Mouse (Mus musculus): ENCODE results near the gene Large2. TPM values are rescaled to one million over a fixed set of nuclear protein-coding genes. Genes with fewer than 3 reads are reported as not detected.

Gene Large2
- polyA plus RNA-seq, 1 experiment = 1.9 TPM

DNA sequence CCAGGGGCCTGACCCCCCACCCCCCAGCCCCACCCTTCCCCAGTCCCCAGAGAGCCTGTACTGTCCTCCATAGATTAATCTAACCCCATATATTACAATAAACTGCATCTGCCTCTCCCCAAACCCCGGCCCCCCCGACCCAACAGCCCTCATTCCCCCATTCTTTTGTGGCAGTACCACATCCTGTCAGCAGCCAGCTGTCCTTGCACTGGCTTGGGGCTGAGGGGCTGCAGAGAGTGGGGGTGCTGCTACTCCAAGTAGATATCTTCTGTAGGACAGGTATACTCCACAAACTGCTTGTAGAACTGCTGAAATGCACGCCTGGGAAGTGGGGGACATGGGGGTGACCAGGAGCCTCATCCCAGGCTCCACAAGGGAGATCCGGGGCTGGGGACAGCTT lies 9.4 kb upstream of the Large2 start:
- Histone ChIP-seq H3K4me3 (ENCODE audit: insufficient read depth, low read depth, low read length) (no peak overlapping the region), H3K27ac (replicated peaks; ENCODE audit: low read depth, low read length) (no peak overlapping the region), H3K4me1 (ENCODE audit: control insufficient read depth, insufficient read depth, insufficient read length, low read length) (no peaks in the 10 kb centered on the region; the same call in 1 of the 2 replicates)

GRCm38 (mm10) chr2:92382759-92383158 lies 8.1 kb upstream of the Large2 start:
- Histone ChIP-seq H3K27ac (replicated peaks; ENCODE audit: low read depth, low read length) (no peak overlapping the region), H3K4me1 (ENCODE audit: control insufficient read depth, insufficient read depth, insufficient read length, low read length) (no peaks in the 10 kb centered on the region), H3K4me3 (ENCODE audit: insufficient read depth, low read depth, low read length) (no peak overlapping the region)

- Histone ChIP-seq H3K4me3 (ENCODE audit: insufficient read depth, low read depth, low read length) (no peak within 1 kb of the TSS), H3K27ac (replicated peaks; ENCODE audit: low read depth, low read length) (no peak within 1 kb of the TSS), H3K4me1 (ENCODE audit: control insufficient read depth, insufficient read depth, insufficient read length, low read length) (no peaks in the 10 kb centered on the region)
Observed at GRCm38 (mm10) chr2:92381901-92382588, 7.4 kb upstream of the Large2 start, which contains the start of gene 1700029I15Rik. Gene 1700029I15Rik (plus strand): TSS chr2:92382538.

GRCm38 (mm10) chr2:92381161-92381560 lies 6.5 kb upstream of the Large2 start:
- H3K4me1 ChIP-seq (ENCODE audit: control insufficient read depth, insufficient read depth, insufficient read length, low read length) = no peaks in the 10 kb centered on the region
- no peak overlapping the region for H3K27ac ChIP-seq (replicated peaks; ENCODE audit: low read depth, low read length)
- no peak overlapping the region for H3K4me3 ChIP-seq (ENCODE audit: insufficient read depth, low read depth, low read length)

DNA sequence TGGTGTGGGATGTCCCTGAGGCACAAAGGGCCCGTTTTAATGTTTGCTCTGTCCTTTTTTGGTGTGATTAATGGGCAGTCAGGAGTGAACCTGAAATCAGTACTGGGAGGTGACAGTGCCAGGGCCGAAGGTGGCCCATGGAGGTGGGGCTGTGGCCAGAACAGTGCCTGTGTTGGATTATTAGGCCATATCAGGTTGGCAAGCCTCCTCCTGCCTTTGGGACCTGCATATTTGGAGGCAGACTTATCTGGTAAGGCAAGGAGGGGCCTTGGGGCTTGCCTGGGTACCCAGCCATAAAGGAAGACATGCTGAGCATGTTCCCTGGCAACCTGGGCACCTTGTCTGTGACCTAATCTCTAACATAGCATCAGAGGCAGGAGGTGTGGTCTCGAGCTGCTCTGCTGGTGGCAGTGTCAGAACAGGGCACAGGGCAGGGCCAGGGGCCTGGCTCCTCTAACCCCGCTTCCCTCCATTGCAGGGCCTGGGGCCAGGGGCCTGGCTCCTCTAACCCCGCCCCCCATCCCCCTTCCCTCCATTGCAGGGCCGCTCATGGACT lies 5.9 kb upstream of the Large2 start:
- no peaks in the 10 kb centered on the region for H3K4me1 ChIP-seq (ENCODE audit: control insufficient read depth, insufficient read depth, insufficient read length, low read length)
- H3K27ac ChIP-seq (replicated peaks; ENCODE audit: low read depth, low read length) = no peak overlapping the region
- no peak overlapping the region for H3K4me3 ChIP-seq (ENCODE audit: insufficient read depth, low read depth, low read length)

DNA sequence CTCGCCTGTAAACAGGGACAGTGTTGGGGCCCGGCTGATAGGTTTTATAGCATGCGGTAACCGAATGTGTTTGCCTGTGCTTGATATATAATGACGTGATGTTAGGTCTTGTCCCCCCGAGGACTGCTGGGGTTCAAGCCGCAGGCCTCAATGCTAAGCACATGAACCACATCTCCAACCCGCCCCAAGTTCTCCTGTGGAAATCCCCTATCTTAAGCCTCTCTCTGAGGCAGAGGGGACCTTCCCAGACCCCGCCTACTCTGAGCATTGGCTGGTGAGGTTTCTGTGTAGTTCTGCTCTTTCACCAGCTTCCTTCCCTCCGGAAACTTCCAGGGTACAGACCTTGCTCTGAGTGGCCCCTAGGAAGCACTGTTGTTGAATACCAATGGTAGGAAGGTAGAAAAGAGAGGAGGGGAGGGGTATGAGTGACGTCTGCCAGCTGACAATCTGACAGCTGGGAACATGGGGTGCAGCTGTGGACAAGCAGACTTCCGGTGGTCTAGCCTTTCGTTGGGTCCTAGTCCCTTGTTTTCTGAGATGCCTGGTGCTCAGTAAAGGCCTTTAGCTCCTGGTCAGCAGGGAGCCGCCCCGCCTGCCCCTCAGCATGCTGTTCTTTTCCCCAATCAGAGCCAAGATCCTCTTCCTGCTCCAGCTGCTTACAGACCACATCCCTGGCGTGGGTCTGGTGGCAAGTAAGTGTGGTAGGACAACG lies 5.3 kb upstream of the Large2 start:
- Histone ChIP-seq H3K4me1 (ENCODE audit: control insufficient read depth, insufficient read depth, insufficient read length, low read length) (no peaks in the 10 kb centered on the region), H3K4me3 (ENCODE audit: insufficient read depth, low read depth, low read length) (no peak overlapping the region), H3K27ac (replicated peaks; ENCODE audit: low read depth, low read length) (no peak overlapping the region)

DNA sequence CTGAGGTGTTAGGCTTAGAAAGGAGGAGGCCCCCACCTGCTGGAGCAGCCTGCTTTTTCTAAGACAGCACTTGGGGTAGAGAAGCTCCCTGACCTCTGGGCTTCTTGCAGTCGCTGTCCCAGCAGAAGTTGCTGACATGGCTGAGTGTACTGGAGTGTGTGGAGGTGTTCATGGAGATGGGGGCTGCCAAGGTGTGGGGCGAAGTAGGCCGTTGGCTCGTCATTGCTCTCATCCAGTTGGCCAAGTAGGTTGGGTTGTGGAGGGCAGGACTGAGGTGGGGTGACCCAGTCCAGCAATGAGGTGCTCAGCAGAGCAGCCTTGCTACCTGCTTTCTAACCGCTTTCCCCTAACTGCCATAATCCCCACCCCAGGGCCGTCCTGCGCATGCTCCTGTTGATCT lies 2.7 kb upstream of the Large2 start:
- Histone ChIP-seq H3K27ac (replicated peaks; ENCODE audit: low read depth, low read length) (no peak overlapping the region), H3K4me1 (ENCODE audit: control insufficient read depth, insufficient read depth, insufficient read length, low read length) (peaks cover 11% of the 10 kb centered on the region), H3K4me3 (ENCODE audit: insufficient read depth, low read depth, low read length) (no peak overlapping the region)

DNA sequence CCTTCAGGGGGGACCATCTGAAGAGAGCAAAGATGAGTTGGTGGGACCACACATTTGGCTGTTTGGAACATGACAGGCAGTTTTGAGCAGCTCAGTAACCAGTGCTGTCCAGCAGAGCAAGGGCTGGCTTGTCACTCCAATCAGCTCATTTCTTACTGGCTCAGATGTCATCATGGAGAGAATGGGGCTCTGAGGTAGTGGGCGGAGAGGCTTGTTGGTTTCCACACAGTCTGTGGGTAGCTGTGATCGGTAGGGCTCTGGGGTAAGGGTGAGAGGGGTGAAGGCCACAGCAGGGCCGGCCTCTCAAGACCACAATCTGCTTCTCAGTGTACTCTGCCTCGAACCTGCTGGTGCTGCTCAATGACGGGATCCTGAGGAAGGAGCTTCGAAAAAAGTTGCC lies 1.6 kb upstream of the Large2 start:
- Histone ChIP-seq H3K27ac (replicated peaks; ENCODE audit: low read depth, low read length) (peak overlapping the region; percentile 78), H3K4me1 (ENCODE audit: control insufficient read depth, insufficient read depth, insufficient read length, low read length) (peaks cover 13% of the 10 kb centered on the region), H3K4me3 (ENCODE audit: insufficient read depth, low read depth, low read length) (peak overlapping the region; percentile 78)

DNA sequence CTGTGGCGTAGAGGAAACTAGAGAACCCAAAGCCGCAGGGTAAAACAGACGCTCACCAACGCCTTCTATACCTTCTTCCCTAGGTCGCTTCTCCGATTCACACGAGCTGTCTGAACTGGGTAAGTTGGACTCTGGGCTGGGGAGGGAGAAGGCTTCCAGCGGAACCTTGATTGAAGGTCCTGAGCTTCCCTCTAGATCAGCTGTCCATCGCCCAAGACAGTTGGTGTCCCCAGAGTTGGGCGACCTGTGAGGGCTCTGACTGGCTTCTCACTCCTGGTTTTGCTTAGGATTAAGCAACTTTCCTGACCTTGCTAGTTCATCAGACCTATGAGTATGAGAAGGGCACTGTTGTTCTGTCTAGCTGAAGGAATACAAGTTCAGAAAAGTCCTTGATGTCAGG lies 1.1 kb upstream of the Large2 start:
- Histone ChIP-seq H3K4me3 (ENCODE audit: insufficient read depth, low read depth, low read length) (peak overlapping the region; percentile 78), H3K27ac (replicated peaks; ENCODE audit: low read depth, low read length) (peak overlapping the region; percentile 78), H3K4me1 (ENCODE audit: control insufficient read depth, insufficient read depth, insufficient read length, low read length) (peaks cover 13% of the 10 kb centered on the region)

DNA sequence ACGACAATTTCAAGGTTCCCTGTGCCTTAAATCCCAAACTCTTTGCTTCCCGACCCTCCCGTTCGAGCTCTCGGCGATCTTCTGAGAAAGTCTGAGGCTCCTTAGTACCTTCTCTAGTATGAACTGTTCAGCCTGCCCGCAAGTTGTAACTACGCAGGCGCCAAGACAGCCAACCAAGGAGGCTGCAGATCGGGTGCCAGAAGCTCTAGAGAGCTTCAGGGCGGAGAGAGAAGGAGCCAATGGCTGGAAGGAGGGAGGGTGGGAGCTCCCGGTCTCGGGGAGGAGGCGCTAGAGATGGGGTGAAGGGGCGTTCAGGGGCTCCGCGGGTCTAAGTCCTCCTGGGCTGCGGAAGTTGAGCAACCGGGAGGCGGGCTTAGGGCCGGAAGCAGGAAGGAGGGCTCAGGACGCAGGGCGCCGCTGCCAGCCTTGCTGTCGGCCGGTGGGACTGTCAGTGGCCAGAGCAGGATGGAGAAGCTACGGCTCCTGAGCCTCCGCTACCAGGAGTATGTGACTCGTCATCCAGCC lies 492 bp upstream of the Large2 start:
- Histone ChIP-seq H3K27ac (replicated peaks; ENCODE audit: low read depth, low read length) (peak overlapping the region; percentile 79), H3K4me1 (ENCODE audit: control insufficient read depth, insufficient read depth, insufficient read length, low read length) (peaks cover 13% of the 10 kb centered on the region), H3K4me3 (ENCODE audit: insufficient read depth, low read depth, low read length) (peak overlapping the region; percentile 78)

DNA sequence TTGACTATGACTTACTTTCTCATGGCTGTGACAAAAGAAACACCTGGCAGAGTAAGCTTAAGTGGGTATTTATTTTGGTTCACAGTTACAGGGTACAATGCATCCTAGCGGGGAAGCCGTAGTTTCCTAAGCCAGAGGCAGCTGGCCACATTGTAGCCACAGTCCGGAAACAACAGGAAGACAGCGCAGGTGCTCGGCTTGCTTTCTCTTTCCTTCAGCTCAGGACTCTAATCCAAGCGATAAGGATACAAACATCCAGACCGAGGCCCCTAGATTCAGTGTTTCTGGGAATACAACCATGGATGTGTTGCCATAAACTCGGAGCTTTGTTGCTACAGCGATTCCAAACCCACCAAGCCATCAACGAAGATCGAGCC lies 1.2 kb downstream of the Large2 start:
- Histone ChIP-seq H3K4me1 (ENCODE audit: control insufficient read depth, insufficient read depth, insufficient read length, low read length) (peaks cover 13% of the 10 kb centered on the region), H3K4me3 (ENCODE audit: insufficient read depth, low read depth, low read length) (peak overlapping the region; percentile 2; the same call in 1 of the 2 replicates), H3K27ac (replicated peaks; ENCODE audit: low read depth, low read length) (peak overlapping the region; percentile 22)

GRCm38 (mm10) chr2:92372767-92373436 lies 1.8 kb downstream of the Large2 start:
- Histone ChIP-seq H3K4me3 (ENCODE audit: insufficient read depth, low read depth, low read length) (no peak overlapping the region), H3K4me1 (ENCODE audit: control insufficient read depth, insufficient read depth, insufficient read length, low read length) (peaks cover 13% of the 10 kb centered on the region), H3K27ac (replicated peaks; ENCODE audit: low read depth, low read length) (peak overlapping the region; percentile 22)

DNA sequence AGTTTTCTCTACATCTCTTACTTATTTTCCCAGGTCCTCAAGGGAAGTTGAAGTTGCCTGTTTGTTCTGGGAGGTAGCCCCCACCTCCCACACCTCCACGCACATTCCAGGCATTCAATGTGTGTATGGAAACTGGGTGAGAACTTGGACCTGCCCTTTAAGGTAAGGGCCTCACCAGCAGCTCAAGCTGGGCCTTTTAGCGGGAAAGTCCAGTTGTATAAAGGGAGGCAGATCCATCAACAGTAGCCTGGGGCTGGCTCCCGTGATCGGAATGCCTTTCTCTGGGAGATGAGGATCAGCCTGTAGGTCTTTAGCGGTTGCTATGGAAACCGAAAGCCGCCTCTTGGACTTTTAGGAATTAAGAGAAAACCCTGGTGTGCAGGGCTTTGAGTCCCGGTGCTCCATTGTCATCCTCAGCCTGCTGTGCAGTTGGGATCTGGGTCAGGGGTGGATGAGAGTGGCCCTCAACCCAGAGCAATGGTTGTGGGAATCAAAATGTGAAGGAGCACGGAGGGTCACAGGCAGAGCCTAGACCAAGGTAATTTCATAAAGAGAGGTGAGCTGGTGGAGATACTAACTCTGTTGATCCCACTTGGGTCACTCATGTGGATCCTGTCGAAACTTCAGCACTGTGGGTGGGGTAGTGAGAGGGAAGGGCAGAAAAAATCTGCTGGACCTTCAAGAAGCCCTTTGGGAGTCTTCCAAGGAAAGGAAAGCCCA lies 2.5 kb downstream of the Large2 start:
- Histone ChIP-seq H3K4me3 (ENCODE audit: insufficient read depth, low read depth, low read length) (no peak overlapping the region), H3K27ac (replicated peaks; ENCODE audit: low read depth, low read length) (no peak overlapping the region), H3K4me1 (ENCODE audit: control insufficient read depth, insufficient read depth, insufficient read length, low read length) (peaks cover 13% of the 10 kb centered on the region)

GRCm38 (mm10) chr2:92370821-92371805 lies 3.6 kb downstream of the Large2 start:
- H3K4me3 ChIP-seq (ENCODE audit: insufficient read depth, low read depth, low read length) = peak overlapping the region; percentile 25; the same call in 1 of the 2 replicates
- H3K4me1 ChIP-seq (ENCODE audit: control insufficient read depth, insufficient read depth, insufficient read length, low read length) = peaks cover 13% of the 10 kb centered on the region
- H3K27ac ChIP-seq (replicated peaks; ENCODE audit: low read depth, low read length) = no peak overlapping the region
